Mouse (Mus musculus): ENCODE measurements around the gene Dnajc4. TPM values are rescaled to one million over a fixed set of nuclear protein-coding genes. Genes with fewer than 3 reads are reported as not detected.

The Dnajc4 gene
- 10 to 100 TPM; 18.7 to 24.2 TPM for total RNA-seq (2021)
- long read RNA-seq, experiment 1, partial matches to known transcripts: 3 of 11 reads
- long read RNA-seq, experiment 1, other reads (novel, unspliced or antisense): 5 of 11 reads
- long read RNA-seq, experiment 2, partial matches to known transcripts: 9 of 23 reads
- long read RNA-seq, experiment 2, other reads (novel, unspliced or antisense): 11 of 23 reads

DNA sequence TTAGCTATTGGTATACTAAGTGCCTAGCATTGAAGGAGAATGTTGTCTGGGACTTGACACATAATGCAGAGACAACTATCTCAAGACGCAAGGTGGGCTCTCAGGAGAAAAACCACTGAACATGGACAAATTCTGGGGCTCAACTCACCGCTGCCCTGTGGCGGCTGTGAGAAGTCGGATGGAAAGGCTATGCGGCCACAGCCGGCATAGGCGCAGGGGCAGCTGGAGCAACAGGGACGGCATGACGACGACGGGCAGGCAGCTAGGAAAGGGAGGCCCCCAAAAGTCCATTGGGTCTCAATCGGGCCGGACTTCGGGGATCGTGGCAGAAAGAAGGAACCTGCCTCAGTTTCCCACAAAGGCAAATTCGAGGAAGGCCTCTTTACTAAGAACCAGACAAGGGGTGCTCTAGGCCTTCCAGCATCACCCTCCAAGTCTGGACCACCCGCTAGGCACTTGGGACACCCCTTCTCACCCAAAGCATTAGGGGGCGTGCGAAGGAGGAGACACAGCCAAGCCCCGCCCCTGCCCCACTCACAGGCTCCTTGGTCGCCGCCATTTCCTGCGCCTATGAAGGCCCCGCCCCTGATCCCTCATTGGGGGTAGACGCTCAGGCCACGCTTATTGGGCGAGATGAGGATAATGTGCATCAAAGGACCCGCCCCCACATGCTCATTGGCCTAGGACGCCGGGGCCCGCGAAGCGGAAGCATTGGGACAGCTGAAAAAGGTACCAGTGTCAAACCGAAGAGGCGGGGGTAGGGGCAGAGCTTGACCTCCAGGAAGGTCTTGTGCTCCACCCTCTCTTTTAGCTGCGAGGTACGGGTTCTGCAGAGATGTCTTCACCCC is at the start of gene Dnajc4:
Gene Dnajc4, minus strand, starts transcription at position 562 of the 848 bp plus-strand sequence.
- peak; percentile 88 to 96 for DNase-seq (ENCODE audit: low spot score in 2 of 2)

DNA sequence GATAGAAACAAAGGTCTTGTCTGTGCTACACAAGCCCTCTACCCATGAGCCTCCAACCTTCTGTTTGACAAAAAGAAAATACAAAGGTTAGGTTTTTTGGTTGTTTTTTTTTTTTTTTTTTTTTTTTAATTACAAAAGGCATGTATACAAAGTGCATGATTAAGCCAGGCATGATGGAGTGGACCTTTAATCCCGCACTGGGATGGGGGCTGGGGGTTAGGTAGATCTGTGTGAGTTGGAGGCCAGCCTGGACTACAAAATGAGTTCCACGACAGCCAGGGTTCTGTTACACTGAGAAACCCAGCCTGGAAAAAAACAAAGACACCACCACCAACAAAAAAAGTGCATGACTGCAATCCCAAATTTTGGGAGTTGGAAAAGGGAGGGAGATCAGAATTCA is 48.8 kb upstream of the Dnajc4 start:
- DNase-seq (ENCODE audit: low spot score in 2 of 2): no peak

DNA sequence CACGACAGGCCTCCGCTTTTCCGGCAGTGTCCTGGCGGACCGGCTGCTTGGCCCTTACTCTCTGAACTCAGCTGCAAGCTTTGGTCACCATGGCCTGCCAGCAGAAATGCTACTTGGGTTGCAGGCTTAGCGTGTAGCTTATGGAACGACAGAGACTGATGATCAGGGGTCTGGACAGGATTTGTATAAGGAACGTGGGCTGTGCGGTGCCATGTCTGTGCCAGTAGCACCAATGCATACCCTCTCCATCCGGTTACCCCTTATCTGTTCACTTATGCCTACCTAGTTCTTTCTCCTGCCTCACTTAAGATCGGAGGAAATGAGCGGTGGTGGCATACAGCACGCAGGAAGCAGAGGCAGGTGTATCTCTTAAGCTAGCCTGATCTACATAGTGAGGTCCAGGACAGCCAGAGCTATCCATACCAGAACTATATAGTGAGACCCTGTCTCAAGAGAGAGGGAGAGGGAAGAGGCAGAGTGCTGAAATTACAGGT is 48.3 kb upstream of the Dnajc4 start:
- DNase-seq (ENCODE audit: low spot score in 2 of 2): no peak

GRCm38 (mm10) chr19:7039841-7040636 is 47.7 kb upstream of the Dnajc4 start, which contains the start of gene Stip1:
Stip1 (minus strand) TSS chr19:7039967.
- DNase-seq (ENCODE audit: low spot score in 2 of 2): peak; percentile 99 to 100

GRCm38 (mm10) chr19:7039088-7039720 is 46.8 kb upstream of the Dnajc4 start:
- peak in 1 of 2 experiments; percentile 64 for DNase-seq (ENCODE audit: low spot score in 2 of 2)

GRCm38 (mm10) chr19:7034006-7034405 is 41.6 kb upstream of the Dnajc4 start:
- DNase-seq (ENCODE audit: low spot score in 2 of 2): no peak

GRCm38 (mm10) chr19:7029531-7029930 is 37.2 kb upstream of the Dnajc4 start:
- DNase-seq (ENCODE audit: low spot score in 2 of 2): no peak

- no peak for DNase-seq (ENCODE audit: low spot score in 2 of 2)
These were observed 27.9 kb upstream of the Dnajc4 start for GRCm38 (mm10) chr19:7020224-7020641.

DNA sequence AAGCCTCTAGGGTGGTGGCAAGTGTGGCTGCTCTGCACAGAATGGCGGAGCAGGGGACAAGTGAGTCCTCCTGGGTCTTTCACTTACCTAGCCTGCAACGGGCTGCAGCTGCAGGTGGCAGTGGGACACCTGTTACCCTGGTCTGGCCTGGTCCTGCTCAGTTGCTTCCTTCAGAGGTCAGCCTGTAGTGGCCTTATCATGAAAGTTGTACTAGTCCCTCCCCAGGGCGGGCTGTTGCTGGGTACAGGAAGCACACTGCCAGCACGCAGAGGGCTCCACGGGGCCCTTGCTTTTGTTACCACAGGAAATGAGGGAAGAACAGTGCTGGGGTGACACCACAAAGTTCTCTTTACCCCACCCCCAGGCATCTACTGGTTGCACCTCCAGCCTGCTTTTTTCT is 26.8 kb upstream of the Dnajc4 start, which contains the start of gene Fermt3:
Gene Fermt3, minus strand, starts transcription at position 279 of the 400 bp plus-strand sequence.
- DNase-seq (ENCODE audit: low spot score in 2 of 2): peak in 1 of 2 experiments; percentile 37

DNA sequence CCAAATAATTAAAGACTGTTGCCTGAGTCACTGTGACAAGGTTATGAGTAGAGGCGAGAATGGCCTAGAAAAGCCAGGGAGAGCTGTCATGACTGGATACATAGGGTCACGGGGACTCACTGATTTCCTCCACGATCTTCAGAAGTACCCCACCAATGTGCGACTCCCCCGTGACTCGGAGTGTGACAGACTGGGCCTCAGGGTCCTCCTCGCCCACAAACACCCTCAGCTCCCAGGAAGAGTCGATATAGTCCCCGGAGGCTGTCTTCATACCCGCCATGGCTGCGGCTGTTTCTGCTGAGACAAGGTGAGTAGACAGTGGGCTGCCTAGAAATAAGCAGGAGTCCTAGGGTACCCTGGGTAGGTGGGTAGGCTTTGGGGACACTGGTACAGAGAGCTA is 26.2 kb upstream of the Dnajc4 start:
- no peak for DNase-seq (ENCODE audit: low spot score in 2 of 2)

DNA sequence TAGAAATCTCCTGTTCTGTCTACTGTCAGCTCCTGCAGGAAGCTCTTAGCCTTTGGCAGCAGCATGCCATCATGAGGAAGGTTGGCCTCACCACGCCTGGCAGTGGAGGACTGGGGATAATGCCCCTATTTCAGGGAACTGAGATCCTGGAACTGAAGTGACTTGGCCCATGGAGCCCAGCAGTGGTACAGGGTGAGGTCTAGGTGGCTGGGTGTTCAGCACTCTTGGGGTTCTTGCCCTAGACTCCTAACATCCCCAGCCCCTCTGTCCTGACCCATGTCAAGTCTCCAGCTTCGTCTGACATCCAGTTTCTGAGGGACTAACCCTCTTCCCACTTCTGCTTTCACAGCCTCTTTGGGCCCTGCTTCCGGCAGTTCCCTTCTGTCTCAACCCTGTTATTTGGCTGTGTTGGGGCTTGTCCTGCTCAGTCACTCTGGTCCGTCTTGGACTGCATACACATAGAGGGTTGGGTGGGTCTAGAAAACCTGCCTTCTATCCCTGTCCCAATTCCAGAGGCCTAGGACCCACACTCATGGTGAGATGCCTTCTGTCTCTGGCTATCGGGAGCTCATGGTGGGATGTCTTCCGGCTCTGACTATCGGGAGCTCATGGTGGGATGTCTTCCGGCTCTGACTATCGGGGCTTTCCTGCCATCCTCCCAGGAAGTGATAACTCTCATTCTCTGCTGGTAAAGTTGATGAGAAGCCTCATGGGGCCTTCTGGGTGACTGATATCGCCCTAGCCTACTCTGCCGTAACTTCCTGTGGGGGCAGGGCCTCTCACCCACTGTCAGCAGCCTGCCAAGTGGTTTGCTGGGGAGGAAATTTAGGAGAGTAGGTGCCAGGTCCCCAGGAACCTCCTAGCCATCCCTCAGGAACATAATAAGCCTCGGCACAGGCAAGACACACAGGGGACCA is 25.4 kb upstream of the Dnajc4 start:
- no peak for DNase-seq (ENCODE audit: low spot score in 2 of 2)

- DNase-seq (ENCODE audit: low spot score in 2 of 2): no peak
These were observed 22.2 kb upstream of the Dnajc4 start for GRCm38 (mm10) chr19:7014481-7015135.

- DNase-seq (ENCODE audit: low spot score in 2 of 2): no peak
These were observed 21.6 kb upstream of the Dnajc4 start for GRCm38 (mm10) chr19:7013984-7014383.

GRCm38 (mm10) chr19:7012426-7012825 is 20.1 kb upstream of the Dnajc4 start:
- DNase-seq (ENCODE audit: low spot score in 2 of 2): no peak

GRCm38 (mm10) chr19:7006892-7007593 is 14.7 kb upstream of the Dnajc4 start:
- no peak for DNase-seq (ENCODE audit: low spot score in 2 of 2)

GRCm38 (mm10) chr19:6999360-7000063 is 7.1 kb upstream of the Dnajc4 start:
- no peak for DNase-seq (ENCODE audit: low spot score in 2 of 2)

- DNase-seq (ENCODE audit: low spot score in 2 of 2): no peak
These were observed 5.4 kb upstream of the Dnajc4 start for GRCm38 (mm10) chr19:6997721-6998290.

GRCm38 (mm10) chr19:6996006-6996405 is 3.6 kb upstream of the Dnajc4 start, which contains the start of the genes Nudt22 and Trpt1:
Nudt22 (minus strand) TSS chr19:6996117.
Trpt1 (plus strand) TSS chr19:6996131.
- DNase-seq (ENCODE audit: low spot score in 2 of 2): peak; percentile 73 to 85
